Mouse (Mus musculus) bone marrow macrophage, adult 2 months (primary cell): ENCODE data around the gene Prkce. TPM values are rescaled to one million over a fixed set of nuclear protein-coding genes. Genes with fewer than 3 reads are reported as not detected.

Experiments used
- H3K27ac ChIP-seq: 2 replicates; pipeline ENCODE4 v1.5.1; 2012; ENCODE audit warnings: low read depth, low read length; ENCODE audit not compliant: insufficient read depth
- H3K4me1 ChIP-seq: 2 replicates; pipeline ENCODE4 v1.6.1; 2012; ENCODE audit warnings: low read length; ENCODE audit not compliant: control insufficient read depth, insufficient read depth
- H3K4me3 ChIP-seq: 2 replicates; pipeline ENCODE4 v1.5.1; 2012; ENCODE audit warnings: mild to moderate bottlenecking, low read length, moderate library complexity; ENCODE audit not compliant: insufficient read depth
- CTCF ChIP-seq: IDR thresholded peaks from 2 replicates; pipeline ENCODE4 v1.5.1; 2012; ENCODE audit warnings: low read depth, mild to moderate bottlenecking, low read length, moderate library complexity
- POLR2A ChIP-seq: IDR thresholded peaks from 2 replicates; pipeline ENCODE4 v1.6.1; 2012; ENCODE audit warnings: mild to moderate bottlenecking, low read depth, low read length, borderline replicate concordance
- polyA plus RNA-seq: library from polyadenylated mRNA; stranded (reverse); fragments of >200 nt; gene quantifications from 2 replicates; pipeline ENCODE4 v1.2.4, GENCODE M21; 2012; ENCODE audit not compliant: missing spikeins, insufficient read depth, insufficient read length

Gene Prkce
- polyA plus RNA-seq, 1 experiment = 1.8 TPM

- Histone ChIP-seq H3K27ac (no peak overlapping the region), H3K4me3 (no peak overlapping the region), H3K4me1 (no peaks in the 10 kb centered on the region)
- TF ChIP-seq CTCF = no peak
- no peak for TF ChIP-seq POLR2A
Measured at GRCm38 (mm10) chr17:86364349-86365075, 196.9 kb downstream of the Prkce start.

GRCm38 (mm10) chr17:86366919-86367318 lies 199.3 kb downstream of the Prkce start:
- Histone ChIP-seq H3K4me3 (no peak overlapping the region), H3K27ac (no peak overlapping the region), H3K4me1 (no peaks in the 10 kb centered on the region)
- no peak for TF ChIP-seq CTCF
- no peak for TF ChIP-seq POLR2A

- H3K4me1 ChIP-seq = no peaks in the 10 kb centered on the region
- H3K27ac ChIP-seq = no peak overlapping the region
- no peak for TF ChIP-seq CTCF
- TF ChIP-seq POLR2A = no peak
- H3K4me3 ChIP-seq = no peak overlapping the region
Measured at GRCm38 (mm10) chr17:86367676-86368075, 200.1 kb downstream of the Prkce start.

GRCm38 (mm10) chr17:86370106-86370742 lies 202.6 kb downstream of the Prkce start:
- Histone ChIP-seq H3K27ac (no peak overlapping the region), H3K4me1 (no peaks in the 10 kb centered on the region), H3K4me3 (no peak overlapping the region)
- no peak for TF ChIP-seq CTCF
- TF ChIP-seq POLR2A = no peak

GRCm38 (mm10) chr17:86371101-86371561 lies 203.5 kb downstream of the Prkce start:
- no peak for TF ChIP-seq CTCF
- no peak for TF ChIP-seq POLR2A
- Histone ChIP-seq H3K4me1 (peaks cover under 1% of the 10 kb centered on the region), H3K4me3 (no peak overlapping the region), H3K27ac (no peak overlapping the region)

- no peak for TF ChIP-seq CTCF
- TF ChIP-seq POLR2A = no peak
- Histone ChIP-seq H3K4me1 (peaks cover 21% of the 10 kb centered on the region), H3K4me3 (no peak overlapping the region), H3K27ac (no peak overlapping the region)
Measured at GRCm38 (mm10) chr17:86376389-86376788, 208.8 kb downstream of the Prkce start.

- no peak overlapping the region for H3K27ac ChIP-seq
- TF ChIP-seq POLR2A (no peak), CTCF (no peak)
- H3K4me1 ChIP-seq = peaks cover 21% of the 10 kb centered on the region
- H3K4me3 ChIP-seq = no peak overlapping the region
Measured at GRCm38 (mm10) chr17:86377863-86378262, 210.3 kb downstream of the Prkce start.

- TF ChIP-seq POLR2A = no peak
- TF ChIP-seq CTCF = no peak
- Histone ChIP-seq H3K27ac (0 out of 2 replicates have a peak overlapping the region, but pooled peaks have one; percentile 21), H3K4me3 (no peak overlapping the region), H3K4me1 (peaks cover 21% of the 10 kb centered on the region)
Measured at GRCm38 (mm10) chr17:86378611-86379010, 211.0 kb downstream of the Prkce start.

GRCm38 (mm10) chr17:86379405-86380137 lies 212.0 kb downstream of the Prkce start:
- peaks cover 21% of the 10 kb centered on the region for H3K4me1 ChIP-seq
- no peak overlapping the region for H3K27ac ChIP-seq
- TF ChIP-seq POLR2A = no peak
- no peak for TF ChIP-seq CTCF
- H3K4me3 ChIP-seq = no peak overlapping the region

GRCm38 (mm10) chr17:86381464-86381863 lies 213.9 kb downstream of the Prkce start:
- no peak overlapping the region for H3K4me3 ChIP-seq
- H3K4me1 ChIP-seq = peaks cover 17% of the 10 kb centered on the region
- no peak overlapping the region for H3K27ac ChIP-seq
- no peak for TF ChIP-seq CTCF
- TF ChIP-seq POLR2A = no peak
